Mouse (Mus musculus) liver, postnatal 0 days (tissue): ENCODE measurements around the gene Tmem163. TPM values are rescaled to one million over a fixed set of nuclear protein-coding genes. Genes with fewer than 3 reads are reported as not detected.

Source experiments
- ATAC-seq: fragments of 200-750 bp; cut with Nextera tagmentation; 2 replicates; pipeline ENCODE4 v1.8.0; 2017; ENCODE audit warnings: mild to moderate bottlenecking, moderate library complexity
- DNase-seq: peaks from one replicate; pipeline ENCODE4 v3.0.0-alpha.2; 2016
- H3K27ac ChIP-seq: fragments of 300-500 bp; sonication (generic); 2 replicates; pipeline ENCODE4 v1.5.1; 2014; ENCODE audit warnings: antibody characterized with exemption, moderate library complexity, mild to moderate bottlenecking, low read depth
- H3K27me3 ChIP-seq: fragments of 300-500 bp; sonication (generic); 2 replicates; pipeline ENCODE4 v1.6.1; 2014; ENCODE audit warnings: low read length, control low read depth, mixed read lengths; ENCODE audit not compliant: insufficient read depth
- H3K36me3 ChIP-seq: fragments of 300-500 bp; sonication (generic); replicated peaks from 2 replicates; pipeline ENCODE4 v1.6.1; 2014; ENCODE audit warnings: mild to moderate bottlenecking, control low read depth, low read length, moderate library complexity, mixed read lengths; ENCODE audit not compliant: insufficient read depth
- H3K4me1 ChIP-seq: fragments of 300-500 bp; sonication (generic); 2 replicates; pipeline ENCODE4 v1.6.1; 2014; ENCODE audit warnings: antibody characterized with exemption, mild to moderate bottlenecking, control low read depth; ENCODE audit not compliant: insufficient read depth
- H3K4me2 ChIP-seq: fragments of 300-500 bp; sonication (generic); 2 replicates; pipeline ENCODE4 v1.6.1; 2014; ENCODE audit warnings: low read depth, mild to moderate bottlenecking, low read length, moderate library complexity, mixed read lengths
- H3K4me3 ChIP-seq: fragments of 300-500 bp; sonication (generic); 2 replicates; pipeline ENCODE4 v1.5.1; 2014; ENCODE audit warnings: low read depth, low read length
- H3K9ac ChIP-seq: fragments of 300-500 bp; sonication (generic); replicated peaks from 2 replicates; pipeline ENCODE4 v1.6.1; 2014; ENCODE audit warnings: mild to moderate bottlenecking, moderate library complexity
- H3K9me3 ChIP-seq: fragments of 300-500 bp; sonication (generic); 2 replicates; pipeline ENCODE4 v1.6.1; 2016; ENCODE audit warnings: mild to moderate bottlenecking, control low read depth, low read length, mixed read lengths
- CTCF ChIP-seq: sonication (generic); IDR thresholded peaks from 2 replicates; pipeline ENCODE4 v1.5.1; 2016; ENCODE audit warnings: antibody characterized with exemption, low read depth
- EP300 ChIP-seq: IDR thresholded peaks from 2 replicates; pipeline ENCODE4 v1.6.1; 2016; ENCODE audit warnings: antibody characterized with exemption, low read depth, mild to moderate bottlenecking
- whole genome bisulfite sequencing: fragments of 180-500 bp; shearing (Covaris S2); extraction: QIAGEN DNeasy Blood & Tissue Kit; methylation state at CpG from one replicate; pipeline ENCODE4 v1.1.7; 2014; ENCODE audit not compliant: insufficient replicate concordance; 5-methylcytosine and 5-hydroxymethylcytosine counted together
- polyA plus RNA-seq: library from polyadenylated mRNA; unstranded; fragments of >200 nt; fragmentation: Nextera tagmentation; extraction: Ambion mirVana; gene quantifications from 2 replicates; pipeline ENCODE4 v1.2.1, GENCODE M21; 2015

The Tmem163 gene
- polyA plus RNA-seq, 1 experiment from 2014 or later, result 0.65 TPM

- ATAC-seq (no peak), DNase-seq (no peak)
- no peaks in the 10 kb centered on the region for H3K27me3 ChIP-seq
- H3K4me2 ChIP-seq, result no peak overlapping the region
- H3K36me3 ChIP-seq, result no peaks in the 10 kb centered on the region; the same call in 1 of the 2 replicates
- TF ChIP-seq CTCF (no peak), EP300 (no peak)
- WGBS, result 88% methylated on average over 5 of the region's 5 CpGs
- H3K27ac ChIP-seq, result no peak overlapping the region
- no peaks in the 10 kb centered on the region for H3K4me1 ChIP-seq
- no peak overlapping the region for H3K4me3 ChIP-seq
- H3K9me3 ChIP-seq, result no peaks in the 10 kb centered on the region
- H3K9ac ChIP-seq, result no peak overlapping the region
Observed at GRCm38 (mm10) chr1:127467238-127467637, 212.1 kb downstream of the Tmem163 start.

DNA sequence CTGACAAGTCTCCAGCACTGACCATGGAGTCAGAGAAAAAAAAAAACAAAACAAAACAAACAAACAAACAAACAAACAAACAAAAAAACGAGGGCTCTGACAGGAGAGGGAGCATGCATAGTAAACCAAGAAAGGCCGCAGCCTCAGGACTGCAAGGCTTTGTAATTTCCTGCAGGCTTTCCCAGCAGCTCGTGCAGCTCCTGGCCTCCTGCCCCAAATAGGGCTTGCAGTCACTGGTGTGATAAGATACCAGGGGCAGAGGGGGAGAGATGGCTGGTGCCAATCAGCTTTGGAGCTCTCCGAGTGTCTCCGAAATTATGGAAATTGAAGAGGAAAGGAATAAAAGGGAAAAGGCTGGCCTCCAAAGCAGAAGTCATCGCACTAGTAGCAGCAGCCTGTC is 214.1 kb downstream of the Tmem163 start:
- Histone ChIP-seq H3K27ac (no peak overlapping the region), H3K4me2 (no peak overlapping the region), H3K9me3 (no peaks in the 10 kb centered on the region), H3K4me3 (no peak overlapping the region), H3K4me1 (no peaks in the 10 kb centered on the region), H3K36me3 (no peaks in the 10 kb centered on the region; the same call in 1 of the 2 replicates), H3K27me3 (no peaks in the 10 kb centered on the region), H3K9ac (no peak overlapping the region)
- WGBS, result 59% methylated on average over 6 of the region's 6 CpGs
- ATAC-seq (no peak), DNase-seq (no peak)
- TF ChIP-seq EP300 (no peak), CTCF (no peak)

- 81% methylated on average over 6 of the region's 6 CpGs for WGBS
Observed at GRCm38 (mm10) chr1:127464041-127464440, 215.3 kb downstream of the Tmem163 start.

GRCm38 (mm10) chr1:127461017-127461416 is 218.3 kb downstream of the Tmem163 start:
- Histone ChIP-seq H3K4me3 (no peak overlapping the region), H3K27me3 (no peaks in the 10 kb centered on the region), H3K36me3 (no peaks in the 10 kb centered on the region; the same call in 1 of the 2 replicates), H3K27ac (no peak overlapping the region), H3K9ac (no peak overlapping the region), H3K4me1 (no peaks in the 10 kb centered on the region), H3K9me3 (no peaks in the 10 kb centered on the region), H3K4me2 (no peak overlapping the region)
- no peak for TF ChIP-seq CTCF
- TF ChIP-seq EP300, result no peak
- 77% methylated on average over 9 of the region's 9 CpGs for WGBS
- no peak for ATAC-seq
- DNase-seq, result no peak

More at GRCm38 (mm10) chr1:127464041-127464440, 215.3 kb downstream of the Tmem163 start:
- TF ChIP-seq CTCF (no peak), EP300 (no peak)
- DNase-seq (no peak), ATAC-seq (no peak)
- Histone ChIP-seq H3K27ac (no peak overlapping the region), H3K27me3 (no peaks in the 10 kb centered on the region), H3K4me1 (no peaks in the 10 kb centered on the region), H3K4me2 (no peak overlapping the region), H3K9me3 (no peaks in the 10 kb centered on the region), H3K4me3 (no peak overlapping the region), H3K36me3 (no peaks in the 10 kb centered on the region; the same call in 1 of the 2 replicates), H3K9ac (no peak overlapping the region)

GRCm38 (mm10) chr1:127459576-127459975 is 219.8 kb downstream of the Tmem163 start:
- no peaks in the 10 kb centered on the region for H3K4me1 ChIP-seq
- H3K9ac ChIP-seq, result no peak overlapping the region
- no peaks in the 10 kb centered on the region for H3K27me3 ChIP-seq
- H3K9me3 ChIP-seq, result no peaks in the 10 kb centered on the region
- no peaks in the 10 kb centered on the region; the same call in 1 of the 2 replicates for H3K36me3 ChIP-seq
- 85% methylated on average over 7 of the region's 7 CpGs for WGBS
- DNase-seq (no peak), ATAC-seq (no peak)
- TF ChIP-seq EP300, result no peak
- no peak for TF ChIP-seq CTCF
- H3K27ac ChIP-seq, result no peak overlapping the region
- no peak overlapping the region for H3K4me2 ChIP-seq
- H3K4me3 ChIP-seq, result no peak overlapping the region

- DNase-seq (peak; percentile 45), ATAC-seq (peak; percentile 36; the same call in 1 of the 2 replicates)
- H3K36me3 ChIP-seq, result no peaks in the 10 kb centered on the region; the same call in 1 of the 2 replicates
- TF ChIP-seq EP300 (no peak), CTCF (peak; percentile 85)
- no peaks in the 10 kb centered on the region for H3K9me3 ChIP-seq
- WGBS, result 18% methylated on average over 6 of the region's 6 CpGs
- no peaks in the 10 kb centered on the region for H3K27me3 ChIP-seq
- no peak overlapping the region for H3K27ac ChIP-seq
- no peak overlapping the region for H3K4me2 ChIP-seq
- H3K9ac ChIP-seq, result no peak overlapping the region
- H3K4me1 ChIP-seq, result no peaks in the 10 kb centered on the region
- H3K4me3 ChIP-seq, result no peak overlapping the region
Observed at GRCm38 (mm10) chr1:127459015-127459451, 220.3 kb downstream of the Tmem163 start.

- Histone ChIP-seq H3K4me1 (no peaks in the 10 kb centered on the region), H3K4me3 (no peak overlapping the region), H3K9ac (no peak overlapping the region), H3K27ac (no peak overlapping the region), H3K4me2 (no peak overlapping the region), H3K36me3 (peaks cover 2% of the 10 kb centered on the region), H3K27me3 (no peaks in the 10 kb centered on the region), H3K9me3 (no peaks in the 10 kb centered on the region)
- no peak for ATAC-seq
- no peak for DNase-seq
- TF ChIP-seq CTCF, result no peak
- TF ChIP-seq EP300, result no peak
- WGBS, result 88% methylated on average over 6 of the region's 6 CpGs
Observed at GRCm38 (mm10) chr1:127453397-127453796, 226.0 kb downstream of the Tmem163 start.
